Mouse (Mus musculus) liver, postnatal 0 days (tissue): Measurements from ENCODE around the gene Slc34a1.

Source experiments
- CTCF ChIP-seq: sonication (generic); IDR thresholded peaks from 2 replicates; pipeline ENCODE4 v1.5.1; 2016; ENCODE audit warnings: antibody characterized with exemption, low read depth
- EP300 ChIP-seq: IDR thresholded peaks from 2 replicates; pipeline ENCODE4 v1.6.1; 2016; ENCODE audit warnings: antibody characterized with exemption, low read depth, mild to moderate bottlenecking

GRCm38 (mm10) chr13:55381790-55382189, 16.2 kb upstream of the Slc34a1 start:
- TF ChIP-seq EP300 (no peak), CTCF (no peak)
